ENCODE assay signal across 9 mouse cellular contexts in the genomic region with DNA sequence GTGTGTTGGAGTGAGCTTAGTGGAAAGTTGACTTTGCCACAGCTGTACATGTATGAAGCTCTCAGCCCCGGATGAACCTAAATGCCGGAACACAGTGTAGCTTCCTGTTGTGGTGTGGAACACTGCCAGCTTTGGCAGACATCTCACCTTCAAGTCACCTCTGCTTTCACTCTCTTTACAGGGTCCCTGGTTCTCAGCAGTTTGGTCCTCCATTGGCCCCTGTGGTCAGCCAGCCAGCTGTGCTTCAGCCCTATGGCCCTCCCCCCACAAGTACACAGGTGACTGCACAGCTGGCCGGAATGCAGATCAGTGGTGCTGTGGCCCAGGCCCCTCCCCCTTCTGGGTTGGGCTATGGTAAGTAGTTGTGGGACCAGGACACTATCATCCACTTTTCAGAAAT. TPM values are rescaled to one million over a fixed set of nuclear protein-coding genes. Genes with fewer than 3 reads are reported as not detected.
DNase-seq lines count a peak whose midpoint lies in the region; ATAC-seq and TF ChIP-seq lines count a peak whose summit lies in the region.
"Had no signal": no experiment of that assay in that cellular context is flagged by ENCODE, and none has a peak within 500 bp of the region (broad histone marks: within the 10 kb centered on the region; RNA-seq: fewer than 3 reads in every experiment).

No protein-coding gene starts in this region.

- peak; percentile 31 for DNase-seq in gastrocnemius, adult 2 months
- no peak for DNase-seq in gastrocnemius, postnatal 25 days
- DNase-seq in liver, embryonic 13.5 days = no peak
- peak; percentile 79 for DNase-seq in spleen, postnatal 36 days (ENCODE audit: low spot score in 2 of 2)
- DNase-seq in left cerebral cortex, postnatal 14 days (ENCODE audit: low spot score in 2 of 2) = no peak
- no peak for DNase-seq in yolk sac, embryonic 10.5 days (ENCODE audit: low spot score)
- no peak for DNase-seq in hindbrain, embryonic 14.5 days (ENCODE audit: low spot score)

- H3K9me3 ChIP-seq in liver, embryonic 13.5 days (replicated peaks) = no peaks in the 10 kb centered on the region
- no peaks in the 10 kb centered on the region for H3K9me3 ChIP-seq in hindbrain, embryonic 14.5 days (ENCODE audit: control insufficient read depth, low read length)
- H3K9me3 ChIP-seq: hindbrain, embryonic 13.5 days had no signal

- no peak overlapping the region for H3K4me3 ChIP-seq in gastrocnemius, adult 2 months
- no peak overlapping the region for H3K4me3 ChIP-seq in liver, embryonic 13.5 days (replicated peaks)
- H3K4me3 ChIP-seq in hindbrain, embryonic 14.5 days (replicated peaks; ENCODE audit: low read length) = no peak overlapping the region
- H3K4me3 ChIP-seq: hindbrain, embryonic 13.5 days had no signal

- peaks cover 11% of the 10 kb centered on the region; the same call in 1 of the 2 replicates for H3K4me1 ChIP-seq in liver, embryonic 13.5 days (replicated peaks)
- H3K4me1 ChIP-seq in hindbrain, embryonic 14.5 days (replicated peaks; ENCODE audit: control insufficient read depth, insufficient read depth, low read length) = no peaks in the 10 kb centered on the region
- H3K4me1 ChIP-seq: hindbrain, embryonic 13.5 days had no signal

- no peak for TF ChIP-seq CTCF in gastrocnemius, adult 2 months (IDR thresholded peaks at IDR 0.05)

- peak overlapping the region; percentile 63 for H3K27ac ChIP-seq in gastrocnemius, adult 2 months
- H3K27ac ChIP-seq in liver, embryonic 13.5 days = no peak overlapping the region
- H3K27ac ChIP-seq in hindbrain, embryonic 14.5 days = no peak overlapping the region
- H3K27ac ChIP-seq: hindbrain, embryonic 13.5 days had no signal

- no peak overlapping the region for H3K4me2 ChIP-seq in liver, embryonic 13.5 days
- no peak overlapping the region for H3K4me2 ChIP-seq in hindbrain, embryonic 14.5 days (replicated peaks)
- H3K4me2 ChIP-seq: hindbrain, embryonic 13.5 days had no signal

- H3K36me3 ChIP-seq in liver, embryonic 13.5 days = peaks cover 99% of the 10 kb centered on the region
- H3K36me3 ChIP-seq in hindbrain, embryonic 14.5 days (replicated peaks; ENCODE audit: control insufficient read depth, insufficient read depth) = peaks cover 99% of the 10 kb centered on the region

- H3K27me3 ChIP-seq in liver, embryonic 13.5 days = no peaks in the 10 kb centered on the region
- no peaks in the 10 kb centered on the region for H3K27me3 ChIP-seq in hindbrain, embryonic 14.5 days (ENCODE audit: control insufficient read depth, insufficient read depth, low read length)
- H3K27me3 ChIP-seq: hindbrain, embryonic 13.5 days had no signal

- intact Hi-C loops in gastrocnemius, adult 2 months (cut with DNase I) = no loop called here
- intact Hi-C loops in left cerebral cortex, postnatal 14 days (cut with DNase I) = no loop called here

- WGBS in liver, embryonic 13.5 days (ENCODE audit: insufficient replicate concordance) = 63% methylated on average over 3 of the region's 3 CpGs
- 75% methylated on average over 3 of the region's 3 CpGs for WGBS in hindbrain, embryonic 14.5 days

- peak; percentile 77 for ATAC-seq in common myeloid progenitor, adult 5-6 weeks (replicated peaks; ENCODE audit: low read depth, poor library complexity, severe bottlenecking)
- ATAC-seq in liver, embryonic 13.5 days (ENCODE audit: low read depth) = 0 out of 2 replicates have a peak, but pooled peaks have one; percentile 36
- ATAC-seq in hindbrain, embryonic 14.5 days (ENCODE audit: low FRiP score) = no peak

- no peak overlapping the region for H3K9ac ChIP-seq in liver, embryonic 13.5 days
- no peak overlapping the region for H3K9ac ChIP-seq in hindbrain, embryonic 14.5 days
- H3K9ac ChIP-seq: hindbrain, embryonic 13.5 days had no signal

RNA-seq across cellular contexts. Expression of gene Sec24c, which starts 8.4 kb away (rescaled TPM):
- total RNA-seq in gastrocnemius, adult 2 months (2021) = 10 to 100 TPM; 73.8 to 76.3 TPM
- total RNA-seq in gastrocnemius, postnatal 25 days (2021) = 10 to 100 TPM; 65.0 to 68.8 TPM
- total RNA-seq in common myeloid progenitor, adult 5-6 weeks (2017) = 75.4 and 87.3 TPM in 2 replicates
- 30.2 and 38.4 TPM in 2 replicates for polyA plus RNA-seq in liver, embryonic 13.5 days (2015; fragmentation: Nextera tagmentation; extraction: Ambion mirVana)
- 100 to 1,000 TPM in 1 of 2 experiments, 10 to 100 TPM in 1; 87.8 to 109 TPM for total RNA-seq in left cerebral cortex, postnatal 14 days (2021)
- polyA plus RNA-seq in hindbrain, embryonic 14.5 days (2014; fragmentation: Nextera tagmentation; extraction: Ambion mirVana) = 84.9 and 87.1 TPM in 2 replicates

RNA-seq across cellular contexts. Expression of gene Fut11, which starts 12.3 kb away (rescaled TPM):
- 1 to 10 TPM; 1.9 to 3.3 TPM for total RNA-seq in gastrocnemius, adult 2 months (2021)
- total RNA-seq in gastrocnemius, postnatal 25 days (2021) = 1 to 10 TPM; 2.7 to 4.0 TPM
- 6.2 and 9.5 TPM in 2 replicates for total RNA-seq in common myeloid progenitor, adult 5-6 weeks (2017)
- 6.5 and 7.3 TPM in 2 replicates for polyA plus RNA-seq in liver, embryonic 13.5 days (2015; fragmentation: Nextera tagmentation; extraction: Ambion mirVana)
- total RNA-seq in left cerebral cortex, postnatal 14 days (2021) = 10 to 100 TPM; 19.3 to 20.1 TPM
- 25.1 and 31.8 TPM in 2 replicates for polyA plus RNA-seq in hindbrain, embryonic 14.5 days (2014; fragmentation: Nextera tagmentation; extraction: Ambion mirVana)

RNA-seq across cellular contexts. Expression of gene Synpo2l, which starts 14.3 kb away (rescaled TPM):
- total RNA-seq in gastrocnemius, adult 2 months (2021) = 100 to 1,000 TPM; 142 to 187 TPM
- total RNA-seq in gastrocnemius, postnatal 25 days (2021) = 100 to 1,000 TPM; 135 to 192 TPM
- total RNA-seq in common myeloid progenitor, adult 5-6 weeks (2017) = 0.23 TPM in 1 of 2 replicates, not detected in the other
- 0.41 and 0.51 TPM in 2 replicates for polyA plus RNA-seq in liver, embryonic 13.5 days (2015; fragmentation: Nextera tagmentation; extraction: Ambion mirVana)
- total RNA-seq in left cerebral cortex, postnatal 14 days (2021) = under 1 TPM; 0.47 to 0.64 TPM
- 0.07 and 0.09 TPM in 2 replicates for polyA plus RNA-seq in hindbrain, embryonic 14.5 days (2014; fragmentation: Nextera tagmentation; extraction: Ambion mirVana)

RNA-seq across cellular contexts. Expression of gene Chchd1, which starts 20.3 kb away (rescaled TPM):
- total RNA-seq in gastrocnemius, adult 2 months (2021) = 100 to 1,000 TPM; 120 to 152 TPM
- total RNA-seq in gastrocnemius, postnatal 25 days (2021) = 100 to 1,000 TPM; 110 to 119 TPM
- 100 and 114 TPM in 2 replicates for total RNA-seq in common myeloid progenitor, adult 5-6 weeks (2017)
- 133 and 150 TPM in 2 replicates for polyA plus RNA-seq in liver, embryonic 13.5 days (2015; fragmentation: Nextera tagmentation; extraction: Ambion mirVana)
- 10 to 100 TPM; 49.9 to 53.9 TPM for total RNA-seq in left cerebral cortex, postnatal 14 days (2021)
- polyA plus RNA-seq in hindbrain, embryonic 14.5 days (2014; fragmentation: Nextera tagmentation; extraction: Ambion mirVana) = 169 and 194 TPM in 2 replicates

RNA-seq across cellular contexts. Expression of gene Zswim8, which starts 24.9 kb away (rescaled TPM):
- 10 to 100 TPM; 35.0 to 37.0 TPM for total RNA-seq in gastrocnemius, adult 2 months (2021)
- total RNA-seq in gastrocnemius, postnatal 25 days (2021) = 10 to 100 TPM; 33.0 to 33.6 TPM
- total RNA-seq in common myeloid progenitor, adult 5-6 weeks (2017) = 7.9 and 17.6 TPM in 2 replicates
- 4.0 and 4.6 TPM in 2 replicates for polyA plus RNA-seq in liver, embryonic 13.5 days (2015; fragmentation: Nextera tagmentation; extraction: Ambion mirVana)
- total RNA-seq in left cerebral cortex, postnatal 14 days (2021) = 100 to 1,000 TPM; 136 to 142 TPM
- 38.5 and 50.5 TPM in 2 replicates for polyA plus RNA-seq in hindbrain, embryonic 14.5 days (2014; fragmentation: Nextera tagmentation; extraction: Ambion mirVana)

Comparison
In these comparisons a context has a peak if more than half of its experiments do, and no peak if none do; other contexts are left out.
1. DNase-seq: peak in gastrocnemius, adult 2 months (single experiment) and spleen, postnatal 36 days (2 of 2); none in gastrocnemius, postnatal 25 days (single experiment), liver, embryonic 13.5 days (single experiment), left cerebral cortex, postnatal 14 days (0 of 2), yolk sac, embryonic 10.5 days (single experiment) and hindbrain, embryonic 14.5 days (single experiment).
2. RNA of gene Synpo2l, which starts 14.3 kb away (total RNA-seq): 135 to 192 TPM in gastrocnemius, postnatal 25 days and 142 to 187 TPM in gastrocnemius, adult 2 months; 0.47 to 0.64 TPM in left cerebral cortex, postnatal 14 days and 0.23 TPM in common myeloid progenitor, adult 5-6 weeks; every median in the first group is over 10 times any median in the second.